28 mouse cellular contexts compared by ENCODE assay signal in genomic region chr1:91030383-91030782, GRCm38 (mm10). TPM values are rescaled to one million over a fixed set of nuclear protein-coding genes. Genes with fewer than 3 reads are reported as not detected.
DNase-seq lines count a peak whose midpoint lies in the region; ATAC-seq and TF ChIP-seq lines count a peak whose summit lies in the region.
"Had no signal": no experiment of that assay in that cellular context is flagged by ENCODE, and none has a peak within 500 bp of the region (broad histone marks: within the 10 kb centered on the region; RNA-seq: fewer than 3 reads in every experiment).

No protein-coding gene starts in this region.

- no peaks in the 10 kb centered on the region for H3K9me3 ChIP-seq in heart, embryonic 13.5 days
- H3K9me3 ChIP-seq in heart, postnatal 0 days (replicated peaks; ENCODE audit: control insufficient read depth, low read length), result no peaks in the 10 kb centered on the region
- H3K9me3 ChIP-seq: forebrain, embryonic 13.5 days had no signal

- TF ChIP-seq EP300 in heart, postnatal 0 days (IDR thresholded peaks at IDR 0.05; ENCODE audit: low read depth), result no peak
- TF ChIP-seq EP300 in heart, adult 2 months (IDR thresholded peaks at IDR 0.05; ENCODE audit: insufficient read depth, low read depth, low read length), result no peak

- WGBS in heart, embryonic 13.5 days, result 76% methylated on average over 1 of the region's 1 CpGs
- 86% methylated on average over 1 of the region's 1 CpGs for WGBS in heart, postnatal 0 days
- 89% methylated on average over 1 of the region's 1 CpGs for WGBS in heart, adult 2 months

- no peak overlapping the region for H3K9ac ChIP-seq in heart, embryonic 13.5 days
- H3K9ac ChIP-seq in heart, postnatal 0 days (replicated peaks; ENCODE audit: low read depth, low read length), result no peak overlapping the region
- H3K9ac ChIP-seq in heart, adult 2 months (ENCODE audit: low read depth, low read length), result no peak overlapping the region
- H3K9ac ChIP-seq: forebrain, embryonic 13.5 days; hindbrain, embryonic 13.5 days had no signal

- no peak for TF ChIP-seq CTCF in gastrocnemius, adult 2 months (IDR thresholded peaks at IDR 0.05)
- TF ChIP-seq CTCF in heart, postnatal 0 days (IDR thresholded peaks at IDR 0.05; ENCODE audit: low read depth), result no peak
- TF ChIP-seq CTCF in heart, adult 2 months (IDR thresholded peaks at IDR 0.05), result no peak

- intact Hi-C loops in gastrocnemius, adult 2 months (cut with DNase I), result no loop called here
- intact Hi-C loops in heart, adult 2 months (cut with DNase I), result loop anchor here (5.0 kb wide), 1 partner anchor 33 kb away; the partner anchor contains the start of gene Lrrfip1

- peaks cover 64% of the 10 kb centered on the region for H3K4me1 ChIP-seq in heart, embryonic 13.5 days
- peaks cover 35% of the 10 kb centered on the region for H3K4me1 ChIP-seq in heart, postnatal 0 days (ENCODE audit: control insufficient read depth, insufficient read depth)
- peaks cover 18% of the 10 kb centered on the region for H3K4me1 ChIP-seq in heart, adult 2 months (ENCODE audit: control insufficient read depth, insufficient read depth, low read length)
- H3K4me1 ChIP-seq: forebrain, embryonic 10.5 days; forebrain, embryonic 13.5 days had no signal

- H3K36me3 ChIP-seq in heart, embryonic 13.5 days, result peaks cover 17% of the 10 kb centered on the region
- peaks cover 10% of the 10 kb centered on the region; the same call in 1 of the 2 replicates for H3K36me3 ChIP-seq in heart, postnatal 0 days (replicated peaks; ENCODE audit: control insufficient read depth, insufficient read depth, low read length)
- peaks cover 2% of the 10 kb centered on the region; the same call in 1 of the 2 replicates for H3K36me3 ChIP-seq in heart, adult 2 months (ENCODE audit: control insufficient read depth, insufficient read depth, low read length)
- H3K36me3 ChIP-seq: G1E had no signal

- H3K79me2 ChIP-seq in heart, adult 2 months (replicated peaks; ENCODE audit: control insufficient read depth, insufficient read depth, low read length), result peaks cover 5% of the 10 kb centered on the region

- H3K27me3 ChIP-seq in heart, embryonic 13.5 days (replicated peaks), result no peaks in the 10 kb centered on the region
- H3K27me3 ChIP-seq in heart, postnatal 0 days (ENCODE audit: control insufficient read depth, insufficient read depth, low read length), result no peaks in the 10 kb centered on the region
- H3K27me3 ChIP-seq in heart, adult 2 months (ENCODE audit: control insufficient read depth, insufficient read depth, low read length), result no peaks in the 10 kb centered on the region
- H3K27me3 ChIP-seq: CH12.LX; forebrain, embryonic 13.5 days; hindbrain, embryonic 13.5 days; Patski had no signal

- no peak for ATAC-seq in heart, embryonic 13.5 days (ENCODE audit: extremely low read depth, insufficient number of reproducible peaks, low FRiP score, low TSS enrichment)
- ATAC-seq in heart, postnatal 0 days (ENCODE audit: insufficient read depth, low read depth), result no peak
- ATAC-seq: forebrain, embryonic 13.5 days; forebrain, embryonic 16.5 days; hindbrain, embryonic 16.5 days; inflammation-experienced regulatory T-cells, adult 6 months; intestine, embryonic 16.5 days; Patski had no signal

- H3K4me3 ChIP-seq in gastrocnemius, adult 2 months, result no peak overlapping the region
- no peak overlapping the region for H3K4me3 ChIP-seq in heart, embryonic 13.5 days
- no peak overlapping the region for H3K4me3 ChIP-seq in heart, postnatal 0 days (ENCODE audit: low read depth, low read length)
- H3K4me3 ChIP-seq in heart, adult 2 months, result no peak overlapping the region
- H3K4me3 ChIP-seq: forebrain, embryonic 10.5 days; forebrain, embryonic 13.5 days; hindbrain, embryonic 10.5 days; hindbrain, embryonic 13.5 days had no signal

- TF ChIP-seq POLR2A in heart, adult 2 months (IDR thresholded peaks at IDR 0.05; ENCODE audit: insufficient read depth, low read depth, low read length), result no peak

- DNase-seq in gastrocnemius, adult 2 months, result no peak
- DNase-seq in gastrocnemius, postnatal 10 days, result no peak
- DNase-seq in heart, adult 18-20 months, result no peak
- DNase-seq in heart, postnatal 0 days (ENCODE audit: low spot score), result no peak
- DNase-seq in heart, adult 2 months, result no peak
- DNase-seq: adrenal gland, postnatal 10 days; adrenal gland, postnatal 36 days; B cell, adult 2 months; cerebellum, adult 18-20 months; cerebellum, adult 9-10 months; cerebellum, postnatal 14 days; gastrocnemius, postnatal 25 days; heart, postnatal 36 days; kidney, adult 18-20 months; kidney, adult 9 months had no signal

- no peak overlapping the region for H3K4me2 ChIP-seq in heart, embryonic 13.5 days
- no peak overlapping the region for H3K4me2 ChIP-seq in heart, postnatal 0 days (ENCODE audit: low read depth, low read length)
- H3K4me2 ChIP-seq: forebrain, embryonic 13.5 days; heart, embryonic 11.5 days; hindbrain, embryonic 13.5 days had no signal

- peak overlapping the region; percentile 52; the same call in 1 of the 2 replicates for H3K27ac ChIP-seq in gastrocnemius, adult 2 months
- peak overlapping the region; percentile 95 for H3K27ac ChIP-seq in heart, embryonic 13.5 days (replicated peaks)
- peak overlapping the region; percentile 43; the same call in 1 of the 2 replicates for H3K27ac ChIP-seq in heart, postnatal 0 days (ENCODE audit: low read depth)
- H3K27ac ChIP-seq in heart, adult 2 months, result no peak overlapping the region
- H3K27ac ChIP-seq: forebrain, embryonic 10.5 days; forebrain, embryonic 13.5 days; hindbrain, embryonic 10.5 days; hindbrain, embryonic 13.5 days had no signal

RNA-seq across cellular contexts. Expression of gene Lrrfip1, which starts 31.8 kb away (rescaled TPM):
- 100 to 1,000 TPM; 131 to 149 TPM for total RNA-seq in gastrocnemius, adult 2 months (2021)
- total RNA-seq in gastrocnemius, postnatal 10 days (2021), result 100 to 1,000 TPM; 247 to 265 TPM
- 122 and 137 TPM in 2 replicates for polyA plus RNA-seq in heart, embryonic 13.5 days (2015; fragmentation: Nextera tagmentation; extraction: Ambion mirVana)
- total RNA-seq in heart, adult 18-20 months (2021), result 10 to 100 TPM; 62.9 to 67.0 TPM
- 120 and 135 TPM in 2 replicates for total RNA-seq in heart, postnatal 0 days (2014; rRNA removed; ENCODE audit: low replicate concordance)
- 140 and 168 TPM in 2 replicates for polyA plus RNA-seq in heart, postnatal 0 days (2015; fragmentation: Nextera tagmentation; extraction: Ambion mirVana)
- 10 to 100 TPM; 63.5 to 75.5 TPM for total RNA-seq in heart, adult 2 months (2021)
- 32.9 and 44.2 TPM in 2 replicates for polyA plus RNA-seq in heart, adult 2 months (2012; rRNA removed)
- polyA plus RNA-seq: G1E had no signal
